Mouse (Mus musculus) mouse embryonic stem cell (cell line): ENCODE results near the gene Fuom.

Experiments used
- in situ Hi-C, 2 experiments: fragments of 300-500 bp; cut with MboI; formaldehyde crosslinking; loops; 1 replicate in 1 of 2; 3 replicates in 1 of 2; pipeline ENCODE4 v1.14.3; 2019 to 2020; ENCODE audit warnings: low sequenced_read_pairs in 2 of 2, low pct_unique_long_range_greater_than_20kb in 1 of 2, mixed read lengths in 1 of 2; ENCODE audit not compliant: unreplicated experiment in 1 of 2

The Fuom gene

GRCm38 (mm10) chr7:140115583-140116328, 13.5 kb upstream of the Fuom start, which contains the start of gene Paox:
Gene Paox, plus strand, starts transcription at chr7:140115799.
- in situ Hi-C loops: no loop called here

- in situ Hi-C loops: no loop called here
Observed at GRCm38 (mm10) chr7:140111943-140112342, 9.7 kb upstream of the Fuom start.

GRCm38 (mm10) chr7:140104009-140104408, 1.8 kb upstream of the Fuom start:
- in situ Hi-C loops: no loop called here

DNA sequence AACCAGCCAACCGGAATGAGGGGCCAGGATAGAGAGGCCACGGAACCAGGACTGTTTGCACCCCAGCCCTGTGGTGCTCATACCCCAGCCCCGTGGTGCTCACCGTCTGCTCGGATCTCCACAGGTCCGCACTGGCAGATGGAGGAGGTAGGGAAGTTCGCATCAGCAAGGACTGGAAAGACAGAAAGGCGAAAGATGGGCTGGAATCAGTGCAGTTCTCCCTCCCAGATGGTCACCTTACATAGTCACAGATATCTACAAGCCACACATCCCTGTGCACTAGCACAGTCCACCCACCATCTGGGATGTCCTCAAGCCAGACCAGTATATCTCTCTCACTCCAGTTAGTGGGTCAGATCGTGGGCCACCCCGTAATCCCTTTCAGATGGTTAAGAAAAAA, 743 bp downstream of the Fuom start:
- in situ Hi-C loops: no loop called here

DNA sequence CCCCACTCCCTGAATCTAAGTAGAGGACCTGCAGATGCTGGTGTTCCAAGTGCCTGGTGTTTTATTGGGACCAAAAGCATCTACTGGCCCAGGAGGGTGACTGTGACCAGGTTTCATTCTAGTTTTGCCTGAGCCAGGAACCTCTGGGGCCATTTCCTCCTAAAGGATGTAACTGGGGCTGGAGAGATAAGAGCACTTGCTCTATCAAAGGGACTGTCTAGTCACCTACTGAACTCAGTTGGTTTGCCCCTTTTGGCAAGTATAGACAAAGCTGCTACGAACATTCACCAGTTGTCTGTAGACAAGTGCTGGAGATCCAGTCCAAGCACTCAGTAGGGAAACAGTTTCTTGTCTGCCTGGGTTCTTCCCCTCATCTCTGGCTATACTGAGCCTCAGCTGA, 3.8 kb downstream of the Fuom start:
- in situ Hi-C loops: no loop called here

DNA sequence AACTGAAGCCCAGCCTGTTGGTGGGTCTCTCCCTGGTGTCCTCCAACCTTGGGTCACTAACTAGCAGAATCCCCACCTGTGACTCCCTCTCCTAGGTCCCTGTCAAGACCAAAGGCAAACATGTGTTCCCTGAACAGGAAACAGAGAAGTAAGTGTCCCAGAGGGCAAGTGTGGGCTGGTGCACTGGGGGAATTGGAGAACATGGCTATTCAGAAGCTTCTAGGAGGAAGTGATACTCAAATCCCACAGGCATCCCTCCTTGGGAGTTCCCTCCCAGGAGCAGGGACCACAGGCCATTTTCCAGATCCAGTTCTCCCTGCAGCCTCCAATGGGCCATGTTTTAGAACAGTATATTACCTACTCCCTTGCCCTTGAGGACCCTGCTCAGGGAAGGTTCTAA, 6.2 kb downstream of the Fuom start:
- in situ Hi-C loops: no loop called here

DNA sequence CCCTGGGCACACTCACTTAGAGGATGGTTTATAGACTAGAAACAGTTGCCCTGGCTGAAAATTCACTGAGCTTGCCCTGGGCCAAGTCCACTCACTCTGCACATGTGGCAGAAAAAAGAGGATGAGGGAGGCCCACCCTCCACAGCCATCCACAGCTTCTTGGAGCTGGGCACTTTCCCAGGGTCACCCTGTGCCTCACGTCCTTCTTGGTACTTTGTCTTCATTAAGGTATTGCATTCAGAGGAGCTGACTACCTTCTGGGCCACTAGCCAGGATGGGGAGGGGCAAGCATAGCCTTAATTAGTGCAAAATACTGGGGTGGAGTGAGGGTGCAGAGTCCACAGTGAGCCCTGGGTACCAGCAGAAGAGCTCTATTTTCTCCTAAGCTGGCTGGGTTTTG, 6.7 kb downstream of the Fuom start:
- in situ Hi-C loops: no loop called here

GRCm38 (mm10) chr7:140094954-140095353, 7.3 kb downstream of the Fuom start:
- in situ Hi-C loops: no loop called here

- in situ Hi-C loops: no loop called here
Observed at GRCm38 (mm10) chr7:140092924-140093528, 9.2 kb downstream of the Fuom start, which contains the start of gene Prap1. Gene Prap1, plus strand, starts transcription at chr7:140093395.

- in situ Hi-C loops: no loop called here
Observed at GRCm38 (mm10) chr7:140090601-140091000, 11.6 kb downstream of the Fuom start.

- in situ Hi-C loops: no loop called here
Observed at GRCm38 (mm10) chr7:140082242-140082678, 20.0 kb downstream of the Fuom start, which contains the start of gene Caly. Gene Caly, minus strand, starts transcription at chr7:140082548.

GRCm38 (mm10) chr7:140081408-140082241, 20.6 kb downstream of the Fuom start:
- in situ Hi-C loops: no loop called here

DNA sequence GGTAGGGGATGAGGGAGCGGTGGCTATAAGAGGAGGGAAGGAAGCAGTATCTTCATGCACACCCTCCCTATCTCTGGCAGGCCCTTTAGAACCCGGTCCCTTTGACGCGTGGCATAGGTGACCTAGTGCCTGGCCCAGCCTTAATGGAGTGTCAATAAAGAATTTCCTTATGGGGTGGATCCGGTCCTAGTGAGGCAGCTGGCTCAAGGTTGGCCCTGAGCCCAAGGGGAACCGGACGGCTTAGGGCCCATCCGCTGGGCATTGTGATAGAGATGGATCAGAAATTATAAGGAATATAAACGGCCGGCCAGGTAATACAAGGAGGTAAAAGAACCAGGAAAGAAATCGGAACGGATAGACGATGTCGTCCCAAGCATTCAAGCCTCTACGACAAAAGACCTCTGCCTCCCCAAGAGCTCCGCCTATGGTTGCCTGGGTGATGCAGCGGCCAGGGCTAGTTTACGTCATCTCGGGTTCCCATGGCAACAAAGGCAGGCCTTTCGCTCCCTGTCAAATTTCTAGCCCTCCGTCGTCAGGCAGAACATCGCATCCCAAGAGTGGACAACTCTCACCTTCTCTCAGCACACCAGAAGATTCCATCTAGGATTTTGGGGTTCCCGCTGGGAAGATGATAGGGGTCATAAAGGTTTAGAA, 21.6 kb downstream of the Fuom start:
- in situ Hi-C loops: no loop called here

- in situ Hi-C loops: no loop called here
Observed at GRCm38 (mm10) chr7:140078711-140079110, 23.5 kb downstream of the Fuom start.

DNA sequence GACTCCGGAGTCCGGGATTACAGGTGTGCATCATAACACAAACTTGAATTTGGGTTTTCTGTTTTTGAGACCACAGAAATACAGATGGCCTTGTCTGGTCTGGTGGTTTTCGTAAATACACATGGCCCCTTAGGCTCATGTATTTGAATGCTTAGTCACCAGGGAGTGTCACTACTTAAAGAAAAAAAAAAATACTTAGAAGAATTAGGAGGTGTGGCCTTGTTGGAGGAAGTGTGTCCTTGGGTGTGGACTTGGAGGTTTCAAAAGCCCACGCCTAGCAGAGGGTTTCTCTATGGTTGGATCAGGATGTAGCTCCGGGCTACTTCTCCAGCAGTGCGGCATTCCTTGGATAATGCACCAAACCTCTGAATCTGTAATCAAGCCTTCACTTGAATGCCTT, 24.5 kb downstream of the Fuom start:
- in situ Hi-C loops: no loop called here

DNA sequence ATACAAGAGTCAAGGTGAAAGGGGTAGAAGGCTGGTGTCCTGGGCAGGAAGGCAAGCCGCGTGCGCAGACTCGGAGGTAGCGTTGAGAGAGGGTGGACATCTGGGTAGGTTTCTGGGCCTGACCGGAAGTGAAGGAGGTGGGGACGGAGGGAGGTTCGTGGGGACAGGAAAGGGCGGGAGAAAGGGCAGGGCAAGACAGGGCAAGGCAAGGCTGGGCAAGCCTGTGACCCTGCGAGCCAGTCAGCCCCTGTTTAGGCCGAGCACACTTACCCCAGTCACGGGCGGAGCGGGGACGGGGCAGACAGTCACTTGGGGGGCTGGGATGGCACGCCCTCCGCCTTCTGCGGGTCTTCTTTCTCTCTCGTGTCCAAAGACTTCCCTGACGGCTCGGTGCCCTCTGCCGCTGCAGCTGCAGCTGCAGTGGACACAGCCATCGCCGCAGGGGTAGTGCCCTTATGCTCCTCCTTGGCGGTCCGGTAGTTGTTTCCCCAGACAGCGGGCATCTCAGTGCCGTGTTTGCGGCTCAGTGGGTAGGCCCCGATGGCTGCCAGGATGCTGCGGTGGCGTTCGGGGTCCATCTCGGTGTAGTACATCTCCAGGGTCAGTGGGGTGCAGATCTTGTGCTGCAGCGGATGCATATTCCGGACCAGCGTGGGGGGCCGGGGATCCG, 32.1 kb downstream of the Fuom start:
- in situ Hi-C loops: no loop called here

- in situ Hi-C loops: loop anchor here (10.0 kb wide), 1 partner anchor 163 kb away; no protein-coding TSS in a partner anchor
Observed at GRCm38 (mm10) chr7:140067397-140067796, 34.8 kb downstream of the Fuom start.

DNA sequence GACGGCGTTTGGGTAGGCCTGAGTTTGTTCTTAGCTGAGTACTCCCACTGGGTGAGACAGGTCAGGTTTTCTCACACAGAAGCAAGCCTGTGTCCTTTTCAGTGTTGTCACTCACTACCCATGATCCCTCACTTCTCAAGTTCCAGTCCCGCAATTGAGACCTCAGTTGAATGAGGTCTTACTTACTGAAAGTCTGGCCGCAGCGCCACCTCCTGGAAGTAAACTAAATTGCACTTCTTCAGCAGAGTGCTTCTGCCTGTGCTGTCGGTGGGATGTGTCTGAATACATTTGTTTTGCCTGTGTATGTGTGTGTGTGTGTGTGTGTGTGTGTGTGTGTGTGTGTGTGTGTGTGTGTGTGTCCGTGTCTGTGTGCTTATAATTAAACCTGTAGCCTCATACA, 39.1 kb downstream of the Fuom start:
- in situ Hi-C loops: loop anchor here (10.0 kb wide), 1 partner anchor 158 kb away; no protein-coding TSS in a partner anchor
